Mouse (Mus musculus) cerebellum, adult 18-20 months (tissue): Measurements from ENCODE around the gene Ifi206.
"Not testable (repeated sequence)": the region's sequence is repeated elsewhere in the genome, so short reads cannot be mapped to it uniquely, and the experiment has no call there.

Source experiments
- DNase-seq, 2 experiments: peaks; one replicate each; pipeline ENCODE4 v3.0.0; 2021

Ifi206 gene

GRCm38 (mm10) chr1:173490812-173491480, at the start of gene Ifi206:
Gene Ifi206, minus strand, starts transcription at chr1:173491041.
- not testable (repeated sequence) for DNase-seq

GRCm38 (mm10) chr1:173535791-173536190, 45.0 kb upstream of the Ifi206 start, which contains the start of gene Ifi214:
Gene Ifi214, minus strand, starts transcription at chr1:173535957.
- not testable (repeated sequence) for DNase-seq

- no peak for DNase-seq
Observed at GRCm38 (mm10) chr1:173521452-173521851, 30.6 kb upstream of the Ifi206 start.

- DNase-seq = not testable (repeated sequence)
Observed at GRCm38 (mm10) chr1:173510595-173510994, 19.8 kb upstream of the Ifi206 start.

GRCm38 (mm10) chr1:173491483-173491882, 642 bp upstream of the Ifi206 start:
- not testable (repeated sequence) for DNase-seq

- not testable (repeated sequence) for DNase-seq
Observed at GRCm38 (mm10) chr1:173481182-173481574, 9.7 kb downstream of the Ifi206 start.

- not testable (repeated sequence) for DNase-seq
Observed at GRCm38 (mm10) chr1:173480399-173481181, 10.3 kb downstream of the Ifi206 start.

GRCm38 (mm10) chr1:173456761-173457160, 34.1 kb downstream of the Ifi206 start:
- DNase-seq = no peak

- DNase-seq = peak; percentile 16 to 20
Observed at GRCm38 (mm10) chr1:173456139-173456754, 34.6 kb downstream of the Ifi206 start.

GRCm38 (mm10) chr1:173451665-173452064, 39.2 kb downstream of the Ifi206 start:
- DNase-seq = no peak

- no peak for DNase-seq
Observed at GRCm38 (mm10) chr1:173450621-173451020, 40.2 kb downstream of the Ifi206 start.

GRCm38 (mm10) chr1:173447067-173447466, 43.8 kb downstream of the Ifi206 start:
- DNase-seq = no peak

GRCm38 (mm10) chr1:173443061-173443460, 47.8 kb downstream of the Ifi206 start:
- DNase-seq = no peak

- no peak for DNase-seq
Observed at GRCm38 (mm10) chr1:173441210-173441609, 49.6 kb downstream of the Ifi206 start.

GRCm38 (mm10) chr1:173440681-173441080, 50.2 kb downstream of the Ifi206 start:
- DNase-seq = no peak

GRCm38 (mm10) chr1:173437161-173437953, 53.5 kb downstream of the Ifi206 start:
- no peak for DNase-seq

GRCm38 (mm10) chr1:173432411-173432810, 58.4 kb downstream of the Ifi206 start:
- no peak for DNase-seq

GRCm38 (mm10) chr1:173429995-173430699, 60.7 kb downstream of the Ifi206 start:
- no peak for DNase-seq

- DNase-seq = no peak
Observed at GRCm38 (mm10) chr1:173427385-173427784, 63.5 kb downstream of the Ifi206 start.

GRCm38 (mm10) chr1:173426345-173426744, 64.5 kb downstream of the Ifi206 start:
- no peak for DNase-seq

- DNase-seq = no peak
Observed at GRCm38 (mm10) chr1:173420374-173420773, 70.5 kb downstream of the Ifi206 start.
